Mouse (Mus musculus): ENCODE results near the gene Mbd3.

Mbd3 gene

DNA sequence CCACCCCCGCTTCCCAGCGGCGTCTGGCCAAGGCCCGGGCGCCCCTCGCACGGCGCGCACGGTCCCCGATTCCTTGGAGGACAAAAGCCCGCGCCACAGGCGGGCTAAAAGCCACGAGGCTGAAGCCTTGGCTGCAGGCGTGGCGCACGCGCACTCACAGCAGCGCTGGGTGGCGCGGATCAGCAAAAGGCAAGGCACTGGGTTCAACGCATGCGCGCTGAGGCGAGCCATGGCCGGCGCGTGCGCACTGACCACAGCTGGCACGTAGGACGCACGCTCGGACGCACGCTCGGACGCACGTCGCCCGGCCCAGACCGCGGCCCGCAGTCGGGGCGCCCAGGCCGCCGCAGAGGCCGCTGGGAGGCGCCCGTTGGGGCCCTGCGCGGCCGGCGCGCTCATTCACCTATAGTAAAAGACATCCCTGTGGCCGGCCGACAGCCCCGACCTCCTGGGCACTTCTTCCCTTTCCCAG, 595 bp downstream of the Mbd3 start:
- peak; percentile 66 for ATAC-seq (ENCODE audit: insufficient number of reproducible peaks, low FRiP score, low TSS enrichment)

DNA sequence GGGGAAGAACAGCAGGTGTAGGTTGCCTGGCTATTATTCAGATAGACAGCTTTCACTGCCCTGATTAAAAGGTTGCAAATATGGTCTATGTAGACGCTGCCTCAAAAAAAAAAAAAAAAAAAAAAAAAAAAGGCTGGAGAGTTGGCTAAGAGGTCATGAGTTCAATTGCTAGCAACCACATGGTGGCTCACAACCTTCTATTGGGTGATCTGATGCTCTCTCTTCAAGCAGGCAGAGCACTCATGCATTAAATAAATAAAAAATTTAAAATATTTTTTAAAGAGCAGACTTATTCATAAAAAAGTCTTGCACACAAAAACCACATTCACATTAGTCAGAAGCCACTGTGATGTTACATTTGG, 1.2 kb downstream of the Mbd3 start:
- ATAC-seq (ENCODE audit: insufficient number of reproducible peaks, low FRiP score, low TSS enrichment): no peak

DNA sequence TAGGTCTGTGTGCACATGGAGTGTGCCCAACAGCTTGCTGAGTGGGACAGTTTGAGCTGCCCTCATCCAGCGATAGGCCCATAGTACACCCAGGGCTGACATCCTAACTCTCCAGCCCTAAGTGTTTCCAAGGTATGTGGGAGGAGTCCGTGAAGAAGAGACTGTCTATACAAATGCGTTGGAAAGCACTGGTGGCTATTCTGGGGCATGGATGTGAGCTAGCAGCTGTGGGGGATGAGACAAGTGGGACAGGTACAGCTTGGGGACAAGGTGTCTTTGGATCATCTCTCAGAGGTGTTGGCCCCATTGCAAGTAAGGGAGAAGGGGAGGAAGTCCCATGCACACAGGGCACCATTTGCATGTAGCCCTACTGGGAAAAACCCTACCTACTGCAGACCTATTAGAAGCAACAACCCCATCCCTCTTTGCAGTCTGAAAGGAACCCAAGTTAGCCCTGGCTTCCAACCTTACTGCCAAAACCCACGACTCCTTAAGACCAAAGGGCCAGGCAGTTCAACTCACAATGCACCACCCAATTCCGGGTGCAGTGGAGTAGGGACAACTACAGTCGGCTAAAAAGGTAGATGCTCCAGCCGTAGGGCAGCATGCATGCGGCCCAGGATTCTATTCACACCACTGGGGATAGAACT, 1.7 kb downstream of the Mbd3 start:
- no peak for ATAC-seq (ENCODE audit: insufficient number of reproducible peaks, low FRiP score, low TSS enrichment)

DNA sequence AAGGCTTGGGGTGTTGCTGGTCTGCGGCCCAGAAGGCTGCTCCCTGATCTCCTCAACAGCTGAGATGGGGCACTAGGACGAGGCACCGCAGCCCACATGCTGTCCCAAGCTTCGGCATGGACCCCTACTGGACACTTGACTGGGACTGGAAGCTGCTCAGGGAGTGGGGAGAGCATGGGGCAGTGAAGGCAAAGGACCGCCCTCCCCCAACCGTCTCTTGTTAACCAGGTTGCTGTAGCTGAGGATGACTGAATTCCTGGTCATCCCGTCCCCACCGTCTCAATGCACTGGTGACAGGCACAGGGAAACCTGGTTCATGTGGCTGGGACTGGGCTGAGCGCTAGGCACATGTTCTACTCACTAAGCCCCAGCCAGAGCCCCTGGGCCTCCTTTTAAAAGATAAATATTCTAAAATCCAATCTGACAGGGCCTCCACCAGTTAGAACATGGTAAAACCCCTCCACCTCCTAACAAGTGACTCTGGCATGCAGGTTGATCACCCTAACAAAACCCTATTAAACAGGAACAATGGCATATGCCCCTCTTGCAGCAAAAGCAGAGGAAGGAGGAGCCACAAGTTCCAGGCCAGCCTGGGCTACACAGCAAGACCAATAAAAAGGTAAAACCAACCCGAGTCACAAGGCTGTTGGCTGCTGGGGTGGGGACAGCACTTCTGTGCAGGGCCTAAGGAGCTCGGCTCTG, 2.4 kb downstream of the Mbd3 start:
- ATAC-seq (ENCODE audit: insufficient number of reproducible peaks, low FRiP score, low TSS enrichment): no peak

DNA sequence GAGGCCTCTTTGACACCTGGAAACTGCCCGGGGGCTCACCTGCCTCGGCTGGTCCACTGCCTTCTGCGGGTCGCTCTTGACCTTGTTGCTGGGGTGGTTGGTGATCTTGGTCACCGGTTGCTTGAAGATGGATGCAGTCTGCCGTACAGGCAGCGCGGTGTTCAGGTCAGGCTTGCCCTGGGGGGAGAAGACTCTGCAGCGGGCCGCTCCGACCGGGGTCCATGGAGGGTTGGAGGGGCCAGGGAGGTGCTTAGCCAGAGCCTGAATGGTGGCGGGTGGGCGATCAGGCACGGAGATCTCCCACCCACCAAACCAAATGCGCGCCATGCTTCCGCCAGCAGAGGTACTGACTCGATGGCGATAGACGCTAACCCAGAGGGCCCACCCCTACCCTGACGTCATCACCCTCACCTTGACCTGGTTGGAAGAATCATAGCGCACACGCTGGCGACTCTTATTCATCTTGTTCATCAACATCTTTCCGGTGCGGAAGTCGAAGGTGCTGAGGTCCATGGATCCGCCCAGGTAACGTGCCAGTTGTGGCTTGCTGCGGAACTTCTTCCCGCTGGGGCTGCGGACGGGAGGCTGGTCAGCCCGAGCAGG, 4.2 kb downstream of the Mbd3 start:
- ATAC-seq (ENCODE audit: insufficient number of reproducible peaks, low FRiP score, low TSS enrichment): no peak

DNA sequence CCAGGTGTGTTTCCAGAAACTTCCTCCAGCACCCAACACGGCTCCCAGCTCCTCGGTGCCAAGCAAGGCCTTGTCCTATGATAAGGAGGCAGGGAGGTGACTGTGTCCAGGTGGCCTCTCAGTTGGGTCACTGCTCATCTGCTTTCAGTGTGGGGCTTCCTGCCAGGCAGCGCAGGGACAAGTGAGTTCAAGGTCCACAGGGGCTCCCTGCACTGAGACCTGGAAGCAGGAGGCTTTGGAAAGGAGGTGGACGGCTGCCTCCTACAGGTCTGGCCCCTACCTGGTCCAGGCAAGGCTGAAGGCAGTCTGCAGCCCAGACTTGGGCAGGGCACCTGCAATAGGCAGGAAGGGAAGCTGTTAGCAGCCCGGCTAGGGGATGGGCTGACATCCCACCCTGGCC, 6.7 kb downstream of the Mbd3 start:
- ATAC-seq (ENCODE audit: insufficient number of reproducible peaks, low FRiP score, low TSS enrichment): no peak

DNA sequence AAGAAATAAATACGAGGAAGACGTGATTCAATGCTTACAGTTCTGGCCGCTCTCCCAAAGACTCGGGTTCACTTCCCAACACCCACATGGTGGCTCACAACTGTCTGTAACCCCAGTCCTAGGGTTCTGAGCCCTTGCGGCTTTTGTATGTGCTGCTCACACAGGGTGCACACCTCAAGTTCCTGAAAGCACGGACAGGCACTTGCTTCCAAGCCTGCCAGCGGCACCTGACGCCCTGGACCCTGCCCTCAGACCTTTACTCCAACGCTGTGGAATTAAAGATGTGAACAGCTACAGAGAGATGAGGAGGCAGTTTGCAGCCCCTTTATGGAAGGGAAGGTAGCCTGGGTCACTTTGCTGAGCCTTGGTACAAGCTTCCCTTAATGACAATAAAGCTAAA, 8.7 kb downstream of the Mbd3 start:
- no peak for ATAC-seq (ENCODE audit: insufficient number of reproducible peaks, low FRiP score, low TSS enrichment)

DNA sequence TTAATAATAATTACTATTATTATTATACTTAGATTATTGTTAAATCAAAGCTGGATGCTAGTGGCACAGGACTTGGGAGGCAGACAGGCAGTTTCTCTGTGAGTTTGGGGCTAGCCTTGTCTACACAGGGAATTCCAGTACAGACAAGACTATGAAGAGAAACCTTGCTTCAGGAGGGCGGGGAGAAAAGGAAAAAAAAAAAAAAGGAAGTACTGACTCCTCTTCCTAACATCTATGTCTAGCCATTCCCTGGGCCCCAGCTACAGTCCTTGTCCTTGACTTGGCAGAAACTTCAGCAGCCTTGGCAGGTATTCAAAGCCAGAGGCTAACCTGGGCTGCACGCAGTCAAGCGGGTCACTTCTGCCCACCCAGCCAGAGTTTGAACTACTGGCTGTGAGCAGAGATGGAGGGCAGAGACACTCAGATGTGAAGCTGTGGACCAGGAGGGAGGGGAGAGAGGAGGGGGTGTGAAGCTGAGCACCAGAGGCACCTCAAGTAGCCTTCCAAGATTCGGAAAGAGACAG, 10.1 kb downstream of the Mbd3 start:
- ATAC-seq (ENCODE audit: insufficient number of reproducible peaks, low FRiP score, low TSS enrichment): no peak

DNA sequence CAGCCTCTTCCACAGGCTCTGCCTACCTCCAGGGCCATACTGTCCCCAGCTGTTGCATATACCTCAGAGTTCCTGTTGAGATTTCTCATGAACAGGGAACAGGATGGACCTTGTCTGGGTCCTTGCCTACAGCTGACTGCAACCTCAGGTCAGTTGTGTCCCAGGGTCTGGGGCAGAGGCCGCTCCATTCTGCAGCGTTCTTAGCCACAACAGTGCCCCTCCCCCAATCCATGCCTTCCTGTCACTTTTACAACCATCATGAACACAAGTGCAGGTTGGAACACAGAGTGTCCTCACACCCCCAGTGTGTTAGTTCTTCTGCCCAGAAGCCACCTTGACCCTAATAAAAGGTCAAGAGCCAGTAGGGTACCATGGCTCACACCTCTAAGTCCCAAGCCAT, 10.6 kb downstream of the Mbd3 start:
- no peak for ATAC-seq (ENCODE audit: insufficient number of reproducible peaks, low FRiP score, low TSS enrichment)

DNA sequence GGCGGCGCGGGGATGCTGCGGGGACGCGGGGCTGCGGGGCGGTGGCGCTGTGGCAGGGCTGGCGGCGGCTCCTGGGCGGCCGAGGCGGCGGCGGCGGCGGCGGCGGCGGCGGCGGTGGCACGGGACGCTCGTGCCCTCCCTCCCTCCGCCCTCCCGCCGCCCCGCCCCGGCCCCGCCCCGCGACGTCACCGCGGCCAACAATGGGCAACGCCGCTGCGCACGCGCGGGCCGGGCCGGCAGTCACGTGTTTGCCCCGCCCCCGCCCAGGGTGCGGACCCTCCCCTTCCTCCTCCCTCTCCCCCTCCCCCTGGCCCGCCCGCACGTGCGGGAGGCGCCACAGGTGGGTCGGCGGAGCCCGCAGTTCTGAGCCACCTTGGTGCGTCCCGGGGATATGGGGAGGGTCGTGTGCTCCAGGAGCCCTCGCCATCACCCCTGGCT, 11.8 kb downstream of the Mbd3 start, which contains the start of gene Mex3d:
Gene Mex3d, minus strand, starts transcription at position 138 of the 438 bp plus-strand sequence.
- ATAC-seq (ENCODE audit: insufficient number of reproducible peaks, low FRiP score, low TSS enrichment): no peak

DNA sequence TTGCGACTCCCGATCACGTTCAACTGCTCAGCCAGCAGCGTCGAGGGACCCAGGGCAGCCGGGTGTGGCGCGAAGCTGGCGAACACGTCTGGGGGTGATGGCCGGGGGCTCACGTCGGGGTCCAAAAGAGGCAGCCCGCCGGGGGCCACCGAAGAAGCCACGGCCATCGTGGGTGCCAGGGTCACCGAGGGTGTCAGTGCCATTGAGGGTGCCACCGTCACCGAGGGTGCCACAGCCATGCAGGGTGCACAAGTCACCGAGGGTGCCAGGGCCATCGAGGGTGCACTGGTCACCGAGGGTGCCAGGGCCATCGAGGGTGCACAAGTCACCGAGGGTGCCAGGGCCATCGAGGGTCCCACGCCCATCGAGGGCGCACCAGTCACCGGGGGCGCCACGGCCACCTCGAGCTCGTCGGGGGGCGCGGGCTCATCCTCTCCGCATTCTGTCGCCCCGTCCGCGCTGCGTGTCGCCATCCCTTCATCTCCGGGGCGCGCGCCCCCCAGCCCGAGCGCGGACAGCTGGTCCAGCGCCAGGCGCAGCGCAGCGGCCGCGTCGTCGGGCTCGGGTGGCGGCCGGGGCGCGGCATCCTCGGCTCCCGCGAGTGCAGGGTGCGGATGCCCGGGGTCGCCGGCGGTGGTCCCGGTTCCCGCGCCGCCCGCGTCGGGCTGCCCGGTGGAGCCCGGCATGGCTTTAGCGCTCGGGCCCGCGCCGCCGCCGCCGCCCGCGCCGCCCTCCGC, 12.4 kb downstream of the Mbd3 start:
- ATAC-seq (ENCODE audit: insufficient number of reproducible peaks, low FRiP score, low TSS enrichment): no peak

DNA sequence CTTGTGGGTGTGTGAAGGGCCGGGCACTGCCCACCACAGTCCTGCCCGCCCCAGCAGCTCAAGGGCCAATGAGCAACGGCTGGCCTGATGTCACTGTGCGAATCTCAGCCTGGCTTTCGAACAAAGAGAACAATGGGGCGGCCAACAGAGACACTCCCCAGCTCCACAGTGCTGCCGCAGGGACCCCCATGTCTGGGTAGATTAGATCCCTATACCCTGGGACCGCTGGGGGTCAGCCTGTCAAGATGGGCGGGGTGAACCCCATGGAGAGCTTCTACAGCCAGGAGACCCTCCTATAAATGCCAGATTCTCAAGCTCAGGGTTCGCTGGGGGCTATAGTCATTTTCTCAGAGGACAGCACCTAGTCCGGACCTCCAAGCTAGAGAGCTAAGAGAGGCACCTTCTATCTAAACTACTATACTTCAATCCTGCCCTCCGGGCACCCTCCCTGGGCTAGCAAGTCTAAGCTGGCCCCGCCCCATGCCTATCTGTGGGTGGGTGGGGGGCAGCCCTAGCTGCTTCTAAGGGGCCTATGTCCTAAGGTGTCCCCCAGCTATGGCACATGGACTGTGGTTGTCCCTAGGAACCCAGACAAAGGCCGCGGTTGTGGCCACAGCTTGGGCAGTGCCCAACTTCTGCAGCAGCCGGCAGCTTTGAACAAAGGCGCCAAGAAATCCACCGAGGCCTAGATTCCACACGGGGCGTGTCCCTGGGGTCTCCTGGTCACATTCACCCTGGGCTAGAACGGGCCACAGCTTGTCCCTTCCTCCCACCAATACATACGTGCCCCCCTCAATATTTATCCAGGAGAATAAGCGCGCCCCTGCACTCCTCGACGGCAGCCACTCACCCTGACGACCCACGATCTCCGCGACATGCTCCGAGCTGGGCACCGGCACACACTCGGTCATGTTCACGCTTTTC, 13.3 kb downstream of the Mbd3 start:
- ATAC-seq (ENCODE audit: insufficient number of reproducible peaks, low FRiP score, low TSS enrichment): no peak

DNA sequence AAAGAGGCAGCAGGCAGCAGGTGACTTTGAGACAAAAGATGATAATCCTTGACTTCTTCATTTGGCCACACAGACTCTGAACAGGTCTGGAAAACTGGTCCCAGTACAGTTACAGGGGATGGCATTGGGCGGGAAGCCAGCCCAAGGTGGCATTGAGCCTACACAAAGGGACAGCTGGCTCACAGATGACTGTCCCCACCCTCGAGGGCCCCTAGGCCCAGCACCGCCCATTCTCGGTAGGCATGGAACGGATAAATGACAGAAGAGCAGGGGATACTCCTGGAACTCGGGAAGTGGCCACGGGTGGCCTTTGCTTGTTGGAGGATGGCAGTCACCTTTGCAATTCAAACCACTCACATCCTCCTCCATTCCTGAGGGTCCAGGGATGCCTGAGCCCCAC, 14.0 kb downstream of the Mbd3 start:
- no peak for ATAC-seq (ENCODE audit: insufficient number of reproducible peaks, low FRiP score, low TSS enrichment)

DNA sequence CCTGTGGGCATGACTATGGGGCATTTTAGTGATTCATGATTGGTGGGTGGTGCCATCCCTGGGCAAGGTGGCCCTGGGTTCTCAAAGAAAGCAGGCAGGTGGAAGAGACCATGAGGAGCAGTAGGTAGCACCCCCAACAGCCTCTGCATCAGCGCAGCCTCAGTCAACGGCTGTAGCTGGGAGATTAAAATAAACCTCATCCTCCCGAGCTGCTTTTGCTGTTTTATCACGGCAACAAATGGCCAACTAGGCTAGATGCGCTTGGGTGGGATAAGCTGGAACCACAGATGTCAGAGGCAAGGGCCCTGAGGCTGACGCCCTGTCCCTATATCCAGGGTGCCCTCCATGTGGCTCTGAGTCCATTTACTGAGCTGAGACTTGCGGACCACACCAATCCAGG, 14.6 kb downstream of the Mbd3 start:
- ATAC-seq (ENCODE audit: insufficient number of reproducible peaks, low FRiP score, low TSS enrichment): no peak

DNA sequence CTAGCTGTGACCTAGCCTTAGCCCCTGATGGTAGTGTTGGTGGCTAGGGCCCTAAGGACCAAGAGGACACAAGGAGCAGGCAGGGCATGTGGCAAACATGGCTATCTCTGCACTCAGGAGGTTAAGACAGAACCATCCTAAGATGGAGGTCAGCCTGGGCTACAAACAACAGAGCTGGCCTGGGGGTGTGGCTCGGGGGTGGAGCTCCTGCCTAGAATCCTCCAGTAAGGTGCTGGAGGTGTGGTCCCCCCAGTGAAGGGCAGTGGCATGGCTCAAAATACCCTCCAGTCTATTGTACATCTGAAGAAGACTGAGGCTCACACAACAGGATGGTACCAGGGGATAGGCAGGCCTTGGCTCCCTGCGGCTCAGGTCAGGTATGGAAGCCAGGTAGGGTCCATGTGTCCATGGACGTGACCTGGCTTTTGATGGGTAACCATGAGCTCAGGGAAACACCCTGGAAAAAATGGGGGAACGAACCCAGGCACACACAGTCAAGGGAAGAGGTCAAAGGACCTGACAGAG, 15.2 kb downstream of the Mbd3 start:
- ATAC-seq (ENCODE audit: insufficient number of reproducible peaks, low FRiP score, low TSS enrichment): no peak

DNA sequence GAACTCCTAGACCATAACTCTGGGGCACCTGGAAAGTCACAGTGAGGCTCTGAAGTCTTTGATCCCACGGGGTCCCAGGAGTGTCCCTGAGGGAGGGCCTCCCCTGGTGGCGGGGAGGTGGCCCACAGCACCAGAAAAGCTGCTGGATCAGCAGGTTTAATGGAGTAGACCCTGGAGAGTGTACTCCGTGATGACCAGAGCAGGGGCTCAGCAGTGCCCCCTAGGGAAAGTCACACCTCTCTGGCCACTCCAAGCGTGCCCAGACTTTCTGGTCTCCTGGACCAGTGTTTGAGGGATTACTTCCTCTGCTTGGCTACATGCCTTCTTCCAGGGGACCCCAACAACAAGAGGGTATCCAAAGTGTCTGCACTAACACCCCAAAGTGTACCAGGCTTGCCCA, 15.9 kb downstream of the Mbd3 start:
- ATAC-seq (ENCODE audit: insufficient number of reproducible peaks, low FRiP score, low TSS enrichment): no peak

DNA sequence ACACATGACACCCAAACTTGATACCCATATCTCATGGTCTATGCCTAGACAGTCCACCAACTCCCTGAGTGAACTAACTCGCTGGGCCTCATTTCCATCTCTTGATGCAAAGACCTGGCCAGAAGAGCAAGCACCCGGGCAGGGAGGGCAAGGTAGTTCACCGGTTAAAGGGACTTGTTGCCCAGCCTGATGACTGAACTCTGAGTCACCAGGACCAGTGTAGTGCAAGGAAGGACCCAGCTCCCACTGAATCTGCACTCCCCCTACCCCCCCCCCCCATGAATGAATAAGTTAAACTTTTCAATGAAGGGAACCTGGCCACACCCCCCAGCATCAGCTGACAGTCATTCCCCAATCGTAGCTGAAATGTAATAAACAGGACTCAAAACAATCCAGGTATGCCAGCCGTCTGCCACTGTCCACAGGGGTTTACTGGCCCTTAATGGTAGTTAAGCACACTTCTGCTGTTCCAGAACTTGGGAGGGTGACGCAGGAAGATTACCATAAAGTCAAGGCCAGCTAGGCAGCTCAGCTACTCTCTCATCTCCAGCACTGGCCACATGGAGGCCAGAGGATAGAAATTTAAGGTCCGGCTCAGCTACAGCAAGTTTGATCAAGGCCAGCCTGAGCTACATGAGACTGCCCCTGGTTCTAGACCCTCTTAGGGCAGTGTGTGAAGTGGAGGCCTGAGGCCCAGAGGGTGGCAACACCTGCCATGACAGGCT, 16.5 kb downstream of the Mbd3 start:
- no peak for ATAC-seq (ENCODE audit: insufficient number of reproducible peaks, low FRiP score, low TSS enrichment)

DNA sequence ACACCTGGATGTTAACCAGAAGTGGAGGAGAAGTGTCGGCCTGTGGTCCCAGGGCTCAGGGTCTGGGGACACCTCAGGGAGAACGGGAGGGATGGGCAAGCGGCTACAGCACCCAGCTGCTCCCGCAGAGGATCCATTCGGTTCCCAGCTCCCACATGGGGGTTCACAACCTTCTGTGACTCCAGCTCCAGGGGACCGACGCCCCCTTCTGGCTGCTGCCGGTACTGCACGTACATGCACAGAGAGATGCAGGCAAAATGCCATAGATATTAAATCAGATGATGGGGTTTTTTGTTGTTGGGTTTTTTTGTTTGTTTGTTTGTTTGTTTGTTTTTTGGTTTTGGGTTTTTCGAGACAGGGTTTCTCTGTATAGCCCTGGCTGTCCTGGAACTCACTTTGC, 21.6 kb downstream of the Mbd3 start:
- ATAC-seq (ENCODE audit: insufficient number of reproducible peaks, low FRiP score, low TSS enrichment): no peak

DNA sequence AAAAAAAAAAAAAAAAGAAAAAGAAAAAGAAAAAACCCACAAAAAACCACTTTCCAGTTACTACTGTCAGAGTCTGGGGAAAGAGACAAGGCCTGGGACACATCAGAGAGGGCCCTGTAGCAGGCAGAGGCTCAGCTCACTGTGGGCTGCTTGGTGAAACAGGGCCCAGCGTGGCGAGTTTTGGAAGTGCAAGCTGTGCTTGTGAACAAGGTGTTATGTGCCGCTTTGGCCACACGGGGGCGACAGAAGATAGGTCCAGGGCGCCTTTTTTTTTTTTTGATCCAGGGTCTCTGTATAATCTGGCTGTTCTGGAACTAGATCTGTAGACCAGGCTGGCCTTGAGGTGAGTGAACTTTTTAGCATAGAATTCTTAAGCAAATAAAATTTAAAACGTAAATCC, 23.2 kb downstream of the Mbd3 start:
- ATAC-seq (ENCODE audit: insufficient number of reproducible peaks, low FRiP score, low TSS enrichment): peak; percentile 68; the same call in 1 of the 2 replicates

Data from cerebellum, adult (tissue).